Mouse (Mus musculus) E14TG2a.4 (cell line): ENCODE measurements around the gene Gabarap.

ENCODE experiments used
- CTCF ChIP-seq: conservative IDR thresholded peaks from 2 replicates; pipeline ENCODE4 v1.5.1; 2014; ENCODE audit warnings: low read length
- NANOG ChIP-seq: IDR thresholded peaks from 2 replicates; pipeline ENCODE4 v1.6.1; 2014; ENCODE audit warnings: borderline replicate concordance, low read length, mixed read lengths
- POU5F1 ChIP-seq: IDR thresholded peaks from 2 replicates; pipeline ENCODE4 v1.6.1; 2014; ENCODE audit warnings: low read length, borderline replicate concordance

GRCm38 (mm10) chr11:69968793-69969192 lies 22.1 kb upstream of the Gabarap start:
- TF ChIP-seq CTCF, result no peak
- no peak for TF ChIP-seq POU5F1
- TF ChIP-seq NANOG, result no peak
